Mouse (Mus musculus): ENCODE data around the gene Fam167b. TPM values are rescaled to one million over a fixed set of nuclear protein-coding genes. Genes with fewer than 3 reads are reported as not detected.
"Not testable (repeated sequence)": the region's sequence is repeated elsewhere in the genome, so short reads cannot be mapped to it uniquely, and the experiment has no call there.

Fam167b gene
- total RNA-seq, 2 experiments from 2014 or later = 0.62 to 0.66 TPM

GRCm38 (mm10) chr4:129570028-129570427 lies 8.3 kb downstream of the Fam167b start:
- intact Hi-C loops (cut with DNase I; ENCODE audit: low total_unique reads) = no loop called here
- no peak for DNase-seq

DNA sequence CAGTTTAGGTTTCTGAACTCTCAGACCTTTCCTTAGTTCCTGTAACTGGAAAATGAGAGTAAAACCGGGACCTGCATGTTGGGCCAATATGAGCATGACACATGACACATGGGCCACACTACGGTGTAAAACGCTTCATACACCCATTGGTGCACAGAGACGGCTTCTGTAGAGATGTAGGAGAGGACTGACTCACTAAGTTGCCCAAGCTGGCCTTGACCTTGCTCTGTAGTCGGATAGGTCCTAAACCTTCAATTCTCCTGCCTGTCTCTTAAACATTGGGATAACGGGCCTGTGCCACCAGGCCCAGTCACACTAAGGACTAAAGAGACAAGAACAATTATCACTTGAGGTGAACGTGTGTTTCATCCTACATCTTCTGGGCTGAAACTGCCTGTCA lies 10.0 kb downstream of the Fam167b start:
- intact Hi-C loops (cut with DNase I; ENCODE audit: low total_unique reads) = no loop called here
- no peak for DNase-seq

DNA sequence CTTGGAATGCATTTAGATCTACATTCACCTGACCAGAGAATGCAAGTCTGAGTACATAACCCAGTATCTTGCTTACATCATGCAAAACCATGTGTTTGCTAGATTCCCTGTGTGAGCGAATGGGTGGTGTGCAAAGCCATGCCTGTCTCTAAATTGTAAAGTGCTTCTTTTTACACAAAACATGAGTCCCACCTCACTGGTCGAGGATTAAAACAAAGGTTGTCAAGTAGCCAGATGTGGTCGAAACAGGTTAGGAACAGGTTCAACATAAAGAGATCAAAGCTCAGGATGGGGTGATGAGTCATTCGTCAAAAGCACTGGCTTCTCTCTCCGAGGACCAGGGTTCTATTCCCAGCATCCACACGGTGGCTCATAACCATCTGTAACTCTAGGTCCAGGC lies 13.2 kb downstream of the Fam167b start:
- intact Hi-C loops (cut with DNase I; ENCODE audit: low total_unique reads) = no loop called here
- no peak for DNase-seq

DNA sequence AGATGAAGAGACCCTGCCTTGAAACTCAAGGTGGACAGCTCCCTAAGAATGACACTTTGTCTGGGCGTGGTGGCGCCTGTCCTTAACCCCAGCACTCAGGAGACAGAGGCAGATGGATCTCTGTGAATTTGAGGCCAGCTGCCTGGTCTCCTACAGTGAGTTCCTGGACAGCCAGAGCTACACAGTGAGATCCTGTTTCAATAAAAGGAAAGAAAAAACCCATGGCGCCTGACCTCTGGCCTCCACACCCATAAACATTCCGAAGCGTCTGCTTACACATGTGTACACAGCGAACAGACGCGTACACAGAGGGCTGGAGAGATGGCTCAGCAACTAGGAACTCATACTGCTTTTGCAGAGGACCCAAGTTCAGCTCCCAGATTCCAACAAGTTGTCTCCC lies 14.6 kb downstream of the Fam167b start:
- intact Hi-C loops (cut with DNase I; ENCODE audit: low total_unique reads) = no loop called here
- DNase-seq = no peak

GRCm38 (mm10) chr4:129561184-129561583 lies 17.2 kb downstream of the Fam167b start:
- intact Hi-C loops (cut with DNase I; ENCODE audit: low total_unique reads) = no loop called here
- DNase-seq = no peak

DNA sequence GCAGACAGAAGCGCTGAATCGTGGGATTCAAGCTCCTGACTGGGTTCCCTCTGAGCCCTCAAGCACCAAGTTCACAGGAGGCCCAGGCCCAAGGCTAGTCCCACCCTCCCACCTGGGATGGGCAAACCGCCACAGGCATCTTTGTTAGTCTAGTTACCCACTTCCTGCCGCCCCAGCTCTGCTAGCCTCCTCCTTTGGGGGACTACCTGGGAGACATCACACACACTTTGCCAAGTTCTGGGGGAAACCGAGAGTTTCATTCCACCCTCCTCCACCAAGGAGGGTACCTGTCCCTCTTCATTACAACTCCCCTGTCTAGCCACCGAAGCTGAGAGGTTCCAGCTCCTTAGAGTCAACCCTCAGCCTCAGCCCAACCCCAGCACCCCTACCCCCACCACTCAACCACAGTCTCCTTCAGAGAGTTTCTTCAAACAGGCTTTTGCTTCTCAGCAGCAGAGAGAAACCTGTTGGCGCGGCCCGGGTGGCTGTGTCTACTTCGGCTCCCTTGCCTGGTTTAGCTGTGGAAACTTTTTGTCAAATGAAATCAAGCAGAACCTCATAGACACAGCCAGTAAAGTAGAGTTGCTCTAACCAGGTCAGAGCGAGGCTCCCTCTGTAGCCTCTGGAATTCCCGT lies 19.9 kb downstream of the Fam167b start:
- intact Hi-C loops (cut with DNase I; ENCODE audit: low total_unique reads) = no loop called here
- DNase-seq = no peak

GRCm38 (mm10) chr4:129557256-129557808 lies 21.0 kb downstream of the Fam167b start:
- intact Hi-C loops (cut with DNase I; ENCODE audit: low total_unique reads) = no loop called here
- DNase-seq = no peak

DNA sequence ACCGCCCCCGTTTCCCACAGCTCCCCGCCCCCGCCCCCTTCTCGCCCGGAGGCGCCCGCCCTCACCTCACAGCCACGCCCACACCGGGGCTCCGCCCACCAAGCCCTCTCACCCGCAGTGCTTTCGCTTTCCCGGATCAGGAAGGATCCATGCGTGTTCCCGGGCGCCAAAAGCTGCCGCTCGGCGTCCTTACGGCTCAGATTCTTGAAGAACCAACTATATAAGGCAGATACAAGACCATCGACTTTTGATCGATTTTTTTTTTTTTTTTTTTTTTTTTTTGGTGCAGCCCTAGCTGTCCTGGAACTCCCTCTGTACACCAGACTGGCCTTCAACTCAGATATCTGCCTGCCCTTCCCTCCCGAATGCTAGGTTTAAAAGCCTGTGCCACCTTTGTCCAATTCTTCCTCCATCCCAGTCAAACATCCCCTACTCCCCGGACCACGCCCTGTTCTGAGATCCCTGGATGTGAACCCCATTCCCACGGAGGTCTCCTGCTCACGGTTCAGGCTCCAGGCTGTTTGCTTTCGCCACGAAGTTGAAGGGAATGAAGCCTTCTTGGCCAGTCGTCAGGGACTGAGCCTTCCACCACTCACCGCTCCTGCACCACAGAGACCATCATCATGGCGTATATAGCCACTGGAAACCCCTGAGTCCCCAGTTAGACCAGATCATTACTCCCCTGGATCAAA lies 21.7 kb downstream of the Fam167b start:
- intact Hi-C loops (cut with DNase I; ENCODE audit: low total_unique reads) = no loop called here
- peak; percentile 91 for DNase-seq

GRCm38 (mm10) chr4:129555862-129556531 lies 22.4 kb downstream of the Fam167b start:
- intact Hi-C loops (cut with DNase I; ENCODE audit: low total_unique reads) = no loop called here
- no peak for DNase-seq

GRCm38 (mm10) chr4:129555421-129555861 lies 22.9 kb downstream of the Fam167b start:
- DNase-seq = no peak
- intact Hi-C loops (cut with DNase I; ENCODE audit: low total_unique reads) = no loop called here

DNA sequence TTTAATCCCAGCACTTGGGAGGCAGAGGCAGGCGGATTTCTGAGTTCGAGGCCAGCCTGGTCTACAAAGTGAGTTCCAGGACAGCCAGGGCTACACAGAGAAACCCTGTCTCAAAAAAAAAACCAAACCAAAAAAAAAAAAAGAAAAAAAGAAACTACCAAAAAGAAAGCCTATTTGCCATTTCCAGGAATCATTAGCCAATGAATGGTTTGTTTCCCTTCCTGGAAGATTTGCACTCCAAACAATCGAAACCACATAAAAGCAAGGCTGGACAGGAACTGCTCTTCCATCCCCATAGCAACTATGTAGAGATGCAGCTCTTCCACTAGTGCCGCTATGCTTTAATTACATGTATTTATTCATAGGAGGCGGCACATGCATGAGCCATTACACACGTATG lies 23.8 kb downstream of the Fam167b start:
- intact Hi-C loops (cut with DNase I; ENCODE audit: low total_unique reads); DNase-seq: not testable (repeated sequence)

GRCm38 (mm10) chr4:129550295-129550694 lies 28.1 kb downstream of the Fam167b start:
- DNase-seq = no peak
- intact Hi-C loops (cut with DNase I; ENCODE audit: low total_unique reads) = no loop called here

DNA sequence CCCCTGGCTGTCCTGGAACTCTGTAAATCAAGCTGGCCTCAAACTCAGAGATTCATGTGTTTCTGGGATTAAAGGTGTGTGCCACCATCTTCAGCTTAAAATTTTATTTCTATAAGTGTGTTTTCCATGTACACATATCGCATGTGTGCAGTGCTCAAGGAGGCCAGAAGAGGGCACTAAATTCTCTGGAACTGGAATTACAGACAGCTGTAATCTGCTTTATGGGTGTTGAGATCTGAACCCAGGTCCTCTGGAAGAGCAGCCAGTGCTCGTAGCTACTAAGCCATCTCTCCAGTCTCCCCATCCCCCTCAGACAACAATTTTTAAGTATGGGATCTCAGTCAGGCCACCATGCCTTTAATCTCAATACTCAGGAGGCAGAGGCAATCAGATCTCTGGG lies 29.0 kb downstream of the Fam167b start:
- no peak for DNase-seq
- intact Hi-C loops (cut with DNase I; ENCODE audit: low total_unique reads) = loop anchor here (10.0 kb wide), 1 partner anchor 65 kb away; the partner anchor contains the start of genes Dcdc2b and Iqcc

- intact Hi-C loops (cut with DNase I; ENCODE audit: low total_unique reads) = loop anchor here (10.0 kb wide), 1 partner anchor 67 kb away; the partner anchor contains the start of genes Dcdc2b and Iqcc
- DNase-seq = not testable (repeated sequence)
Observed at GRCm38 (mm10) chr4:129547631-129548030, 30.7 kb downstream of the Fam167b start.

GRCm38 (mm10) chr4:129544106-129544505 lies 34.2 kb downstream of the Fam167b start:
- intact Hi-C loops (cut with DNase I; ENCODE audit: low total_unique reads) = loop anchor here (10.0 kb wide), 1 partner anchor 71 kb away; the partner anchor contains the start of genes Dcdc2b and Iqcc
- no peak for DNase-seq

DNA sequence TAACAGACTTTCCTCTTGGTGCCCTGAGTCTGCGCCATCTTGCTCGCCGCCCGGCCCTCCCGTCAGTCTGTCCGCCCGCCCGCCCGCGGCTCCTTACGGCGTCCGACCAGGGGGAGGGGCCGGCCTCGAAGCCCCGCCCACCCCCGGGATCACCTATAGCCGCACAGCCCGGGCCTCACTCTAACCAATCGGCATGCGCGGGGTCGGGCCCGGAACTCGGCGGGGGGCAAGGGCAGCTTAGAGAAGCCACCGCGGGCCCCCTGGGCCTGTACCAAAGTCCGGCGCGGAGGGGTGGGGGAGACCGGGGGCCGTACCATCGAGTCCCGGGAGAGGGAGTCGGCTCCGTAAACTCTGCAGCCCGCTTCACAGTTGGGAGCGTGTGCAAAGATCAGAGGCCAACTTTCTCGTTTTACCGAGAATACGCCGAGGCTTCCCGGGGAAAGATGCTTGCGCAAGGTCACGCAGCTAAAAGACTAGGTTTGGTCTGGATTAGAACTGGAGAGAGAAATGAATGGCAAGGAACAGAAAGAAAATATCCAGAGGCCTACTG lies 35.7 kb downstream of the Fam167b start, which contains the start of gene Hdac1:
Hdac1 (minus strand) TSS at position 122 of the 550 bp plus-strand sequence.
- peak; percentile 99 for DNase-seq
- intact Hi-C loops (cut with DNase I; ENCODE audit: low total_unique reads) = loop anchor here (10.0 kb wide), 1 partner anchor 72 kb away; the partner anchor contains the start of genes Dcdc2b and Iqcc

GRCm38 (mm10) chr4:129541868-129542591 lies 36.3 kb downstream of the Fam167b start:
- intact Hi-C loops (cut with DNase I; ENCODE audit: low total_unique reads) = loop anchor here (10.0 kb wide), 1 partner anchor 73 kb away; the partner anchor contains the start of genes Dcdc2b and Iqcc
- no peak for DNase-seq

DNA sequence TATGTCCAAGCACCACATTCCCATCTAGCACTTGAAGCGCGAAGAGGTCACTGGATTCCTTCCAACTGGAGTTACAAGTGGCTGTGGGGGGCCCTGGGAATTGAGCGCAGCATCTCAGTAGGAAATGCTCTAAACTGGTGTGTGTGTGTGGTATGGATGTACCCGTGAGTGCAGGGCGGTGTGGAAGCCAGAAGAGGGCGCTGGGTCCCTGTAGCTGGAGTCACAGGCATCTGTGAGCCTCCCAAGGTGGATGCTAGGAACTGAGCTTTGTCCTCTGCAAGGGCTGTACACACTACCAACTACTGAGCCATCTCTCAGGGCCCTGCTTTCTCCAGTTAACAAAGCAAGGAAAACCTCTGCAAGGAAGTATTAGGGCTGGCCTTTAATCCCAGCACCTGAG lies 38.3 kb downstream of the Fam167b start:
- peak; percentile 13 for DNase-seq
- intact Hi-C loops (cut with DNase I; ENCODE audit: low total_unique reads) = loop anchor here (10.0 kb wide), 1 partner anchor 75 kb away; the partner anchor contains the start of genes Dcdc2b and Iqcc

GRCm38 (mm10) chr4:129528901-129529300 lies 49.4 kb downstream of the Fam167b start:
- intact Hi-C loops (cut with DNase I; ENCODE audit: low total_unique reads) = not testable (repeated sequence)

More at GRCm38 (mm10) chr4:129528901-129529300, 49.4 kb downstream of the Fam167b start:
- DNase-seq = not testable (repeated sequence)

All from gastrocnemius, postnatal 14 days (tissue).